8 mouse cellular contexts compared by ENCODE assay signal in genomic region chr17:35837487-35837886, GRCm38 (mm10). TPM values are rescaled to one million over a fixed set of nuclear protein-coding genes. Genes with fewer than 3 reads are reported as not detected.
DNase-seq lines count a peak whose midpoint lies in the region; ATAC-seq and TF ChIP-seq lines count a peak whose summit lies in the region.

No protein-coding gene starts in this region.

- peak overlapping the region; percentile 80 for H3K4me2 ChIP-seq in forebrain, embryonic 12.5 days
- H3K4me2 ChIP-seq in hindbrain, postnatal 0 days (ENCODE audit: low read depth, low read length): peak overlapping the region; percentile 88
- peak overlapping the region; percentile 96 for H3K4me2 ChIP-seq in liver, embryonic 14.5 days (ENCODE audit: low read depth)
- peak overlapping the region; percentile 93 for H3K4me2 ChIP-seq in neural tube, embryonic 13.5 days

- no peaks in the 10 kb centered on the region for H3K9me3 ChIP-seq in forebrain, embryonic 12.5 days
- no peaks in the 10 kb centered on the region for H3K9me3 ChIP-seq in hindbrain, postnatal 0 days (ENCODE audit: low read length)
- no peaks in the 10 kb centered on the region for H3K9me3 ChIP-seq in liver, embryonic 14.5 days (ENCODE audit: control insufficient read depth, low read length)
- no peaks in the 10 kb centered on the region for H3K9me3 ChIP-seq in neural tube, embryonic 13.5 days

- H3K9ac ChIP-seq in forebrain, embryonic 12.5 days: peak overlapping the region; percentile 99
- peak overlapping the region; percentile 94 for H3K9ac ChIP-seq in hindbrain, postnatal 0 days (replicated peaks; ENCODE audit: low read length)
- peak overlapping the region; percentile 100 for H3K9ac ChIP-seq in liver, embryonic 14.5 days (replicated peaks)
- H3K9ac ChIP-seq in neural tube, embryonic 13.5 days: peak overlapping the region; percentile 100

- TF ChIP-seq CTCF in hindbrain, postnatal 0 days (IDR thresholded peaks at IDR 0.05; ENCODE audit: low read depth): no peak
- TF ChIP-seq CTCF in liver, embryonic 14.5 days (IDR thresholded peaks at IDR 0.05; ENCODE audit: low read depth): no peak

- under 1% methylated on average over 18 of the region's 18 CpGs for WGBS in forebrain, embryonic 12.5 days
- under 1% methylated on average over 18 of the region's 18 CpGs for WGBS in hindbrain, postnatal 0 days
- WGBS in liver, embryonic 14.5 days (ENCODE audit: insufficient replicate concordance): 0% methylated on average over 18 of the region's 18 CpGs
- under 1% methylated on average over 18 of the region's 18 CpGs for WGBS in neural tube, embryonic 13.5 days

- peaks cover 43% of the 10 kb centered on the region for H3K36me3 ChIP-seq in forebrain, embryonic 12.5 days (replicated peaks)
- H3K36me3 ChIP-seq in hindbrain, postnatal 0 days (ENCODE audit: insufficient read depth, low read length): peaks cover 28% of the 10 kb centered on the region
- H3K36me3 ChIP-seq in liver, embryonic 14.5 days (replicated peaks; ENCODE audit: control insufficient read depth, insufficient read depth, low read depth): peaks cover 44% of the 10 kb centered on the region
- H3K36me3 ChIP-seq in neural tube, embryonic 13.5 days: peaks cover 42% of the 10 kb centered on the region

- H3K4me3 ChIP-seq in forebrain, embryonic 12.5 days (replicated peaks): peak overlapping the region; percentile 82
- peak overlapping the region; percentile 82 for H3K4me3 ChIP-seq in hindbrain, postnatal 0 days (ENCODE audit: low read length)
- H3K4me3 ChIP-seq in liver, embryonic 14.5 days (ENCODE audit: insufficient read depth in 1 of 2, low read depth in 2 of 2, low read length in 2 of 2): peak overlapping the region; percentile 96 to 98
- H3K4me3 ChIP-seq in neural tube, embryonic 13.5 days: peak overlapping the region; percentile 98

- peak overlapping the region; percentile 99 for H3K27ac ChIP-seq in forebrain, embryonic 12.5 days
- H3K27ac ChIP-seq in hindbrain, postnatal 0 days: peak overlapping the region; percentile 97
- peak overlapping the region; percentile 96 for H3K27ac ChIP-seq in liver, embryonic 14.5 days
- peak overlapping the region; percentile 99 for H3K27ac ChIP-seq in neural tube, embryonic 13.5 days (replicated peaks)

- peaks cover 41% of the 10 kb centered on the region for H3K4me1 ChIP-seq in forebrain, embryonic 12.5 days
- H3K4me1 ChIP-seq in hindbrain, postnatal 0 days (ENCODE audit: insufficient read depth, low read length): peaks cover 13% of the 10 kb centered on the region; the same call in 1 of the 2 replicates
- peaks cover 40% of the 10 kb centered on the region in 2 experiments for H3K4me1 ChIP-seq in liver, embryonic 14.5 days (replicated peaks; ENCODE audit: control insufficient read depth in 2 of 2, insufficient read depth in 2 of 2, low read length in 1 of 2)
- H3K4me1 ChIP-seq in neural tube, embryonic 13.5 days (replicated peaks): peaks cover 62% of the 10 kb centered on the region

- H3K27me3 ChIP-seq in forebrain, embryonic 12.5 days: no peaks in the 10 kb centered on the region
- H3K27me3 ChIP-seq in hindbrain, postnatal 0 days (ENCODE audit: insufficient read depth, low read length): no peaks in the 10 kb centered on the region
- H3K27me3 ChIP-seq in liver, embryonic 14.5 days (ENCODE audit: control insufficient read depth, insufficient read depth, low read length): no peaks in the 10 kb centered on the region
- H3K27me3 ChIP-seq in neural tube, embryonic 13.5 days: no peaks in the 10 kb centered on the region

- peak; percentile 30 to 44 for DNase-seq in left cerebral cortex, adult 18-20 months (ENCODE audit: low spot score in 2 of 2)
- DNase-seq in left cerebral cortex, adult 8-10 months (ENCODE audit: low spot score in 2 of 2): no peak
- DNase-seq in adrenal gland, postnatal 25 days: peak; percentile 59
- DNase-seq in hindbrain, postnatal 0 days (ENCODE audit: low spot score): peak; percentile 77
- peak in 1 of 3 experiments; percentile 34 for DNase-seq in liver, embryonic 14.5 days (ENCODE audit: low read depth in 3 of 3, low spot score in 3 of 3)
- DNase-seq in ovary, postnatal 14 days (ENCODE audit: low spot score): no peak

- TF ChIP-seq EP300 in liver, embryonic 14.5 days (IDR thresholded peaks at IDR 0.05; ENCODE audit: low read depth): no peak

- no peak for ATAC-seq in forebrain, embryonic 12.5 days (ENCODE audit: low FRiP score)
- no peak for ATAC-seq in hindbrain, postnatal 0 days
- no peak for ATAC-seq in liver, embryonic 14.5 days (ENCODE audit: insufficient read depth)
- ATAC-seq in neural tube, embryonic 13.5 days (ENCODE audit: low read depth): peak; percentile 9

RNA-seq across cellular contexts. Expression of gene Tubb5, which starts 0.6 kb away (rescaled TPM):
- total RNA-seq in left cerebral cortex, adult 18-20 months (2021): 100 to 1,000 TPM; 442 to 465 TPM
- 100 to 1,000 TPM; 430 to 459 (median 451) TPM for total RNA-seq in left cerebral cortex, adult 8-10 months (2022)
- total RNA-seq in adrenal gland, postnatal 25 days (2021): 192 and 221 TPM in 2 replicates
- polyA plus RNA-seq in forebrain, embryonic 12.5 days (2016; fragmentation: Nextera tagmentation; extraction: Ambion mirVana): 1,541 and 1,619 TPM in 2 replicates
- 3,311 and 3,326 TPM in 2 replicates for total RNA-seq in hindbrain, postnatal 0 days (2014; rRNA removed)
- 1,502 and 1,606 TPM in 2 replicates for polyA plus RNA-seq in hindbrain, postnatal 0 days (2015; fragmentation: Nextera tagmentation; extraction: Ambion mirVana)
- 460 and 467 TPM in 2 replicates for polyA plus RNA-seq in liver, embryonic 14.5 days (2012; rRNA removed)
- 330 and 363 TPM in 2 replicates for polyA plus RNA-seq in liver, embryonic 14.5 days (2014; fragmentation: Nextera tagmentation; extraction: Ambion mirVana)
- 1,686 and 1,692 TPM in 2 replicates for polyA plus RNA-seq in neural tube, embryonic 13.5 days (2015; fragmentation: Nextera tagmentation; extraction: Ambion mirVana)

RNA-seq across cellular contexts. Expression of gene Mdc1, which starts 3.8 kb away (rescaled TPM):
- total RNA-seq in left cerebral cortex, adult 18-20 months (2021): 10 to 100 TPM; 17.6 to 17.7 TPM
- total RNA-seq in left cerebral cortex, adult 8-10 months (2022): 10 to 100 TPM; 13.8 to 21.2 (median 18.2) TPM
- total RNA-seq in adrenal gland, postnatal 25 days (2021): 30.1 and 31.1 TPM in 2 replicates
- polyA plus RNA-seq in forebrain, embryonic 12.5 days (2016; fragmentation: Nextera tagmentation; extraction: Ambion mirVana): 22.3 and 26.1 TPM in 2 replicates
- 14.7 and 26.7 TPM in 2 replicates for total RNA-seq in hindbrain, postnatal 0 days (2014; rRNA removed)
- polyA plus RNA-seq in hindbrain, postnatal 0 days (2015; fragmentation: Nextera tagmentation; extraction: Ambion mirVana): 3.9 and 4.1 TPM in 2 replicates
- 9.2 and 10.0 TPM in 2 replicates for polyA plus RNA-seq in liver, embryonic 14.5 days (2012; rRNA removed)
- 6.3 and 9.1 TPM in 2 replicates for polyA plus RNA-seq in liver, embryonic 14.5 days (2014; fragmentation: Nextera tagmentation; extraction: Ambion mirVana)
- polyA plus RNA-seq in neural tube, embryonic 13.5 days (2015; fragmentation: Nextera tagmentation; extraction: Ambion mirVana): 7.2 and 9.6 TPM in 2 replicates

RNA-seq across cellular contexts. Expression of gene Flot1, which starts 14.5 kb away (rescaled TPM):
- total RNA-seq in left cerebral cortex, adult 18-20 months (2021): 100 to 1,000 TPM; 127 to 158 TPM
- total RNA-seq in left cerebral cortex, adult 8-10 months (2022): 100 to 1,000 TPM; 118 to 151 (median 137) TPM
- 61.0 and 94.1 TPM in 2 replicates for total RNA-seq in adrenal gland, postnatal 25 days (2021)
- 53.7 and 56.0 TPM in 2 replicates for polyA plus RNA-seq in forebrain, embryonic 12.5 days (2016; fragmentation: Nextera tagmentation; extraction: Ambion mirVana)
- 94.1 and 142 TPM in 2 replicates for total RNA-seq in hindbrain, postnatal 0 days (2014; rRNA removed)
- polyA plus RNA-seq in hindbrain, postnatal 0 days (2015; fragmentation: Nextera tagmentation; extraction: Ambion mirVana): 162 TPM in 2 replicates
- 22.4 and 34.7 TPM in 2 replicates for polyA plus RNA-seq in liver, embryonic 14.5 days (2012; rRNA removed)
- polyA plus RNA-seq in liver, embryonic 14.5 days (2014; fragmentation: Nextera tagmentation; extraction: Ambion mirVana): 27.8 and 29.2 TPM in 2 replicates
- 93.6 and 96.5 TPM in 2 replicates for polyA plus RNA-seq in neural tube, embryonic 13.5 days (2015; fragmentation: Nextera tagmentation; extraction: Ambion mirVana)

RNA-seq across cellular contexts. Expression of gene Ier3, which starts 16.0 kb away (rescaled TPM):
- total RNA-seq in left cerebral cortex, adult 18-20 months (2021): 10 to 100 TPM; 16.0 to 21.3 TPM
- 10 to 100 TPM; 11.1 to 17.3 (median 15.2) TPM for total RNA-seq in left cerebral cortex, adult 8-10 months (2022)
- total RNA-seq in adrenal gland, postnatal 25 days (2021): 7.6 and 11.7 TPM in 2 replicates
- polyA plus RNA-seq in forebrain, embryonic 12.5 days (2016; fragmentation: Nextera tagmentation; extraction: Ambion mirVana): 4.9 and 5.3 TPM in 2 replicates
- 13.7 and 19.4 TPM in 2 replicates for total RNA-seq in hindbrain, postnatal 0 days (2014; rRNA removed)
- 18.3 and 19.4 TPM in 2 replicates for polyA plus RNA-seq in hindbrain, postnatal 0 days (2015; fragmentation: Nextera tagmentation; extraction: Ambion mirVana)
- 10.2 and 11.0 TPM in 2 replicates for polyA plus RNA-seq in liver, embryonic 14.5 days (2012; rRNA removed)
- polyA plus RNA-seq in liver, embryonic 14.5 days (2014; fragmentation: Nextera tagmentation; extraction: Ambion mirVana): 11.6 and 13.2 TPM in 2 replicates
- polyA plus RNA-seq in neural tube, embryonic 13.5 days (2015; fragmentation: Nextera tagmentation; extraction: Ambion mirVana): 11.2 and 11.6 TPM in 2 replicates

RNA-seq across cellular contexts. Expression of gene Nrm, which starts 23.6 kb away (rescaled TPM):
- total RNA-seq in left cerebral cortex, adult 18-20 months (2021): 1 to 10 TPM; 2.0 to 2.6 TPM
- total RNA-seq in left cerebral cortex, adult 8-10 months (2022): 1 to 10 TPM; 2.6 to 3.4 (median 3.0) TPM
- 8.7 and 9.8 TPM in 2 replicates for total RNA-seq in adrenal gland, postnatal 25 days (2021)
- 56.2 and 60.5 TPM in 2 replicates for polyA plus RNA-seq in forebrain, embryonic 12.5 days (2016; fragmentation: Nextera tagmentation; extraction: Ambion mirVana)
- 14.7 and 27.2 TPM in 2 replicates for total RNA-seq in hindbrain, postnatal 0 days (2014; rRNA removed)
- 24.6 and 25.7 TPM in 2 replicates for polyA plus RNA-seq in hindbrain, postnatal 0 days (2015; fragmentation: Nextera tagmentation; extraction: Ambion mirVana)
- 15.6 and 18.2 TPM in 2 replicates for polyA plus RNA-seq in liver, embryonic 14.5 days (2012; rRNA removed)
- polyA plus RNA-seq in liver, embryonic 14.5 days (2014; fragmentation: Nextera tagmentation; extraction: Ambion mirVana): 20.1 and 22.4 TPM in 2 replicates
- polyA plus RNA-seq in neural tube, embryonic 13.5 days (2015; fragmentation: Nextera tagmentation; extraction: Ambion mirVana): 28.2 and 29.0 TPM in 2 replicates

Comparison
In these comparisons a context has a peak if more than half of its experiments do, and no peak if none do; other contexts are left out.
1. DNase-seq: peak in left cerebral cortex, adult 18-20 months (2 of 2), adrenal gland, postnatal 25 days (single experiment) and hindbrain, postnatal 0 days (single experiment); none in left cerebral cortex, adult 8-10 months (0 of 2) and ovary, postnatal 14 days (single experiment).
2. Peak in every context shown above with its lines, with median percentiles within 50 percentile points of each other: H3K27ac ChIP-seq, H3K4me2 ChIP-seq, H3K4me3 ChIP-seq and H3K9ac ChIP-seq.